Mouse (Mus musculus) hindbrain, embryonic 15.5 days (tissue): Measurements from ENCODE around the gene Dus3l. TPM values are rescaled to one million over a fixed set of nuclear protein-coding genes. Genes with fewer than 3 reads are reported as not detected.

Experiments
- ATAC-seq: fragments of 200-750 bp; cut with Nextera tagmentation; 2 replicates; pipeline ENCODE4 v1.8.0; 2017; ENCODE audit warnings: low read depth, moderate number of reproducible peaks, moderate TSS enrichment; ENCODE audit not compliant: low FRiP score
- H3K27ac ChIP-seq: fragments of 300-500 bp; sonication (generic); replicated peaks from 2 replicates; pipeline ENCODE4 v1.5.1; 2015; ENCODE audit warnings: mild to moderate bottlenecking, inconsistent platforms
- H3K27me3 ChIP-seq: fragments of 300-500 bp; sonication (generic); 2 replicates; pipeline ENCODE4 v1.6.1; 2015; ENCODE audit warnings: control low read depth, inconsistent platforms
- H3K36me3 ChIP-seq: fragments of 300-500 bp; sonication (generic); 2 replicates; pipeline ENCODE4 v1.6.1; 2015; ENCODE audit warnings: control low read depth, inconsistent platforms
- H3K4me1 ChIP-seq: fragments of 300-500 bp; sonication (generic); replicated peaks from 2 replicates; pipeline ENCODE4 v1.6.1; 2015; ENCODE audit warnings: control low read depth, inconsistent platforms
- H3K4me2 ChIP-seq: fragments of 300-500 bp; sonication (generic); 2 replicates; pipeline ENCODE4 v1.6.1; 2015; ENCODE audit warnings: moderate library complexity, mild to moderate bottlenecking, inconsistent platforms
- H3K4me3 ChIP-seq: fragments of 300-500 bp; sonication (generic); 2 replicates; pipeline ENCODE4 v1.5.1; 2015; ENCODE audit warnings: mild to moderate bottlenecking, inconsistent platforms
- H3K9ac ChIP-seq: fragments of 300-500 bp; sonication (generic); 2 replicates; pipeline ENCODE4 v1.6.1; 2015; ENCODE audit warnings: inconsistent platforms
- H3K9me3 ChIP-seq: fragments of 300-500 bp; sonication (generic); 2 replicates; pipeline ENCODE4 v1.6.1; 2016; ENCODE audit warnings: control low read depth, inconsistent platforms
- WGBS: fragments of 180-500 bp; shearing (Covaris S2); methylation state at CpG from one replicate; pipeline ENCODE4 v1.1.7; 2015; 5-methylcytosine and 5-hydroxymethylcytosine counted together
- polyA plus RNA-seq: library from polyadenylated mRNA; unstranded; fragments of >200 nt; fragmentation: Nextera tagmentation; extraction: Ambion mirVana; gene quantifications from 2 replicates; pipeline ENCODE4 v1.2.1, GENCODE M21; 2015

Dus3l gene
- polyA plus RNA-seq, 1 experiment from 2014 or later: 96.9 TPM

DNA sequence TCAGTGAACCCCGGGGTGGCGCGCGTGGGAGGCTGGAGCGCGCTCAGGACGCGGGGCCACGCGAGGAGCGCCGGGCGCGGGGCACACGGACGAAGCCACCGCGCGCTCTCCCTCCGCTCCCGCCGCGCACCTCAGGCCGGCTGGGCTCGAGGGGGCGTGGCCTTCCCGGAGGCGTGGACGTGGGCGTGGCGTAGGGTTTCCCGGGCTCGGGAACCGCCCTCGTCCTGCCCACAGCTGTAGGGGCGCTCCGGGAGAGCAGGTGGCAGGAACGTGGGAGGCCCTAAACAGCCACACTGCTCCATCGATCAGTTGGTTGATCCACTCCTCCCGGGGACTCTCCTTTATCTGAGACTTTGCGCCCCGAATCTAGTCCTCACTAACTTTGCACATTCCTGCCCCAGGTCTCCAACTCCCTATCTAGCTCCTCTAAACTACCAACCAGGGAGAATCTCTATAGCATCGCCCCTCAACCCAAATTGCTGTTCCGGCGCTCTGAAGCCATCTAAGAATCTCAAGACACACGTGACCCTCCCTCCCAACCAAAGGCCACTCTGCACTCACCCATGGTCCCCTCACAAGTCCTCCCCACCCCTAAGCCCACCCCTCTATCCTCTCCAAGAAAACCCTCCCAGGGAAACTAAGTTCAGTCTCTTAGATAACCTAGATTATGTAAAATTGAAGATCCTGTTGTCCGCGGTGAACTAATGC, 7.0 kb upstream of the Dus3l start, which contains the start of gene Nrtn:
Gene Nrtn (minus strand): TSS at position 115 of the 708 bp plus-strand sequence.
- peak within 1 kb of the TSS; percentile 38 for H3K4me3 ChIP-seq
- peaks cover 69% of the 10 kb centered on the region for H3K27me3 ChIP-seq
- H3K4me1 ChIP-seq: peaks cover 23% of the 10 kb centered on the region
- WGBS: under 1% methylated on average over 44 of the region's 48 CpGs
- H3K9ac ChIP-seq: peak within 1 kb of the TSS; percentile 31; the same call in 1 of the 2 replicates
- peak; percentile 13; the same call in 1 of the 2 replicates for ATAC-seq
- H3K4me2 ChIP-seq: peak within 1 kb of the TSS; percentile 75
- H3K27ac ChIP-seq: no peak within 1 kb of the TSS
- no peaks in the 10 kb centered on the region for H3K36me3 ChIP-seq
- H3K9me3 ChIP-seq: no peaks in the 10 kb centered on the region

DNA sequence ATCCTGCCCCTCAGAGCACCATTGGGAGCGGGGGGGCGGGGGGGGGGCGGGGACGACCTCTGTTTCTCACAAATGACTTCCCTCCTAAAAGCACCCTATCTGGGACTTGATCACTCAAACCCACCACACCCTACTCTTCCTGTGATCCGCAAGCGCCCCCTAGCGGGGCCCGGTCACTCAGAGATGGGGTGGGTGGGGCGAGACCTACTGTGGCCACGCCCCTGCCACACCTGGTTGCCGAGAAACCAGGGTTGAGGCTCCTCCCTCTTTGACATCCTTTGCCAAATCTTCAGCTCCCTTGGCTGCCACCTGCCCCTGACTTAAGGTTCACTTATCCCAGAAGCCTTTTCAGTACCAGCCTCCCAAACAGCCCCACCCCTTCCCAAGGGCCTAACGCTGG, 6.4 kb upstream of the Dus3l start:
- Histone ChIP-seq H3K4me1 (peaks cover 26% of the 10 kb centered on the region), H3K4me3 (no peak overlapping the region), H3K36me3 (no peaks in the 10 kb centered on the region), H3K4me2 (peak overlapping the region; percentile 75), H3K9ac (no peak overlapping the region), H3K27me3 (peaks cover 64% of the 10 kb centered on the region), H3K9me3 (no peaks in the 10 kb centered on the region), H3K27ac (no peak overlapping the region)
- ATAC-seq: no peak
- WGBS: 5% methylated on average over 12 of the region's 12 CpGs

DNA sequence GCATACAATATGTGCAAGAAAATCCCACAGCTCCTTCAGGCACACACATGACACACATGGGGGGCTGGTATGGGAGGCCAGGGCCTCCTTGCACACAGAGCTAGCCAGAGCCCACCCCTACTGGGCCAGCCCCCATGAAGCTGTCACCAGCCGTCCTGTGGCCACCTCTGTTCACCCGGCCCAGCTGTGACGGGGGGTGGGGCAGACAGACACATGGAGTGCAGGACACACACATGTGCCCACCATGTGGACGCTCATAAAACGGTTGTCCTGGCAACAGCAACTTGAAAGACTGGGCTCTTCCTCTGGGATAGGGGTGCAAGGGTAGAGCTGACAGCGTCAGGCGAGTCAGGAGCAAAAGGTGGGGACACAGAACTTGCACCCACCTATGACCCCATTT, 5.3 kb upstream of the Dus3l start:
- 42% methylated on average over 7 of the region's 7 CpGs for WGBS

DNA sequence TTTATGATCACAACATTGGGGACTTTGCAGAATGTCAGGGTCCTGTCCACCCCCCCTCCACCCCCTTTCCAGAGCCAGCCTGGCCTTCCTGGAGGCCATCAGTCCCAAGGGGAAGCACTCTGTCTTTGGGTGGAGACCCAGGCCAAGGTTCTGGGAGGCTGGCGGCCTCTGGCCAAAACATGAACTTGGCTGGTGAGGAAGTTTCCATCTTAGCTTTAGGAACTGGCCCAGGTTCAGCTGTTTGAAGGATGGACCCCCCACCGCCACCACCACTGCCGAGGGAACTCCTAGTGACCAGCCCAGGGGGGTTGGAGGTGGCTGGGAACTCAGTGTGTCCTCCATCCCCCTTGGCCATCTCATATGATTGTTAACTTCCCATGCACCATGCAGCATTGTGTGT, 3.5 kb upstream of the Dus3l start:
- Histone ChIP-seq H3K27me3 (peaks cover 34% of the 10 kb centered on the region), H3K36me3 (no peaks in the 10 kb centered on the region), H3K4me3 (no peak overlapping the region), H3K9ac (no peak overlapping the region), H3K4me2 (no peak overlapping the region), H3K4me1 (peaks cover 38% of the 10 kb centered on the region), H3K9me3 (no peaks in the 10 kb centered on the region), H3K27ac (no peak overlapping the region)
- no peak for ATAC-seq
- WGBS: 58% methylated on average over 3 of the region's 3 CpGs

More for the DNA sequence above, 5.3 kb upstream of the Dus3l start:
- Histone ChIP-seq H3K27ac (no peak overlapping the region), H3K4me1 (peaks cover 31% of the 10 kb centered on the region), H3K9me3 (no peaks in the 10 kb centered on the region), H3K4me2 (no peak overlapping the region), H3K4me3 (no peak overlapping the region), H3K27me3 (peaks cover 52% of the 10 kb centered on the region), H3K36me3 (no peaks in the 10 kb centered on the region), H3K9ac (no peak overlapping the region)
- ATAC-seq: no peak

DNA sequence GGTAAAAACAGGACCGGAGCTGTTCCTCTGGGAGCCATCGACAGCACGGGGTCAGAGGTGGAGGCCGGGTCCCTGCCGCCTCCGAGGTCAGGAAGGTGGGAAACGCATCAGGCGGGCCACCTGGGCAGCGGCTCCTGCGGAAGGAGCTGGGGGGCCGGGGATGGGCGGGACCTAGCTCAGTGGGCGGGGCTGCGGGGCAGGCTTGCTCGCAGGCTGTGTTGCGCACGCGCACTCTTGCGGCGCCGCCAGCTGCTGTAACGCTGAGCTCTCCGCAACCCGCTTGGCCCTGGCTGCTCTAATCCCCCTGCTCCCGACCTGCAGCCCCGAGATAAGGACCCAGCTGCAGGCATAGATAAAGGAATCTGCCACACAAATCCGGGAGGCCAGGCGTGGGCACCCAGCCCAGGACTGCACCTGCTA, 2.6 kb upstream of the Dus3l start:
- peaks cover 25% of the 10 kb centered on the region for H3K27me3 ChIP-seq
- no peaks in the 10 kb centered on the region for H3K9me3 ChIP-seq
- peaks cover 3% of the 10 kb centered on the region; the same call in 1 of the 2 replicates for H3K36me3 ChIP-seq
- H3K4me3 ChIP-seq: peak overlapping the region; percentile 46
- peak overlapping the region; percentile 67 for H3K4me2 ChIP-seq
- ATAC-seq: peak; percentile 53
- under 1% methylated on average over 27 of the region's 28 CpGs for WGBS
- H3K4me1 ChIP-seq: peaks cover 34% of the 10 kb centered on the region
- peak overlapping the region; percentile 93 for H3K27ac ChIP-seq
- peak overlapping the region; percentile 50 for H3K9ac ChIP-seq

DNA sequence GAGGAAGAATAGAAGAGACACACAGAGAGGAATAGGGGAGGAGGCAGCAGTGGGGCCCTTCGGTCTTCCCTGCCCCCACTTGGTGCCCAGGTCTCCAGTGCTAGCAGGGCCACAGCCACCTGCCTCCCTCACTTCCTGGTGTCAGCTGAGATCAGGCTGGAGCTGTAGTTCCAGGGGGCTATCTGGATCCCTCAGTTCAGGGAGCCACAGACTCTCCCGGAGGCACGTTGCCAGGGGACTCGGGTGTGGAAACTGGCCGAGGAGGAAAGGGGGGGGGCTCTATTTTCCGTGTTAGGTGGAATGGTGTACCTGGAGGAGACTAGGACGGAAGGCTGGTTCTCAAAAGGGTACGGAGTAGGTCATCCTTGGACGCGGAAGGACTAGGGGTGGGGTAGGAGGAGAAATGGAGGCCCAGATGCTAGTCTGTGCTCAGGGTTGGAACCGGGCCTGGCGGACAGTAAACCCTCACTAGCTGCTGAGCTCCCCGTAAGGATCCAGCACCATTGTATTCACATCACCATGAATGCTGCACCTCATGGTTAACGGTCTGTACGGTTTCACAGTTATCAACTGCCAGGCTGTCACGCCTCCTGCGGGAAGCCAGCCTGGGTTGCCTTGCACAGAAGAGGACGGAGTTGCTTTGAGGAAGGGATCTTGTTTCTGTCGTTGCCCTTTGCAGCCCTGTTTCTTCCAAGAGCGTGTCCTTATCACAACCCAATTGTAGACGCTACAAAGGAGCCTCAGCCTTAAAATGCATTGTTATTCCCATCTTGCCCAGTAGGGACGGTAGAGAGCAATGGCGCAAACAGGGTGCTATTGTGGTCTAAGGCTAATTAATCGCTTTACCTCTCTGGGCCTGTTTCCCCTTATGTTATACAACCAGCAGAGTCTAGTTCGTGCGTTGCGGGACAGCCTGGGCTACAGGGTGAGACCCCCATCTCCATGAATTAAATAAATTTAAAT, 1.5 kb upstream of the Dus3l start:
- Histone ChIP-seq H3K4me2 (peak overlapping the region; percentile 67), H3K27ac (peak overlapping the region; percentile 93), H3K4me1 (peaks cover 26% of the 10 kb centered on the region), H3K4me3 (0 out of 2 replicates have a peak overlapping the region, but pooled peaks have one; percentile 46), H3K9ac (peak overlapping the region; percentile 50; the same call in 1 of the 2 replicates), H3K36me3 (peaks cover 9% of the 10 kb centered on the region), H3K27me3 (peaks cover 14% of the 10 kb centered on the region), H3K9me3 (no peaks in the 10 kb centered on the region)
- 42% methylated on average over 27 of the region's 27 CpGs for WGBS
- no peak for ATAC-seq

DNA sequence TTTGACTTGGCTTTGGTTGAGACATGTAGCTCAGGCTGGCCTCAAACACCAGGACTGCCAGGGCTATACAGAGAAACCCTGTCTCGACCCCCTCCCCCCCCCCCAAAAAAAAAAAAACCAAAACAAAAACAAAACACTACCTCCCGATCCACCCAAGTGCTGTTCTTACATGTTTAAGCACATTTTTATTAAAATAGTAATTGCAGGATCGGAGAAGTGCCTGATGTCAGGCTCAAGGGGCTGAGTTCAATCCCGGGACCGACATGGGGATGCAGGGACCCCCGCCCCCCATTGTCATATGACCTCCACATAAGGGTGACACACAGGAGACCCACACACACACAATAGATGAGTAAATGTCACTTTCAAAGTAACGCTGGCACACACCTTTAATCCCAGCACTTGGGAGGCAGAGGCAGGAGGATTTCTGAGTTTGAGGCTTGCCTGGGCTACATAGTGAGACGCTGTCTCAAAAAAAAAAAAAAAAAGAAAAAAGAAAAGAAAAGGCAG, 761 bp upstream of the Dus3l start:
- WGBS: 73% methylated on average over 8 of the region's 8 CpGs
- no peak for ATAC-seq
- Histone ChIP-seq H3K4me3 (peak overlapping the region; percentile 66), H3K9ac (no peak overlapping the region), H3K27me3 (0 out of 2 replicates have a peak, but pooled peaks cover 8% of the 10 kb centered on the region), H3K4me1 (peaks cover 26% of the 10 kb centered on the region), H3K36me3 (peaks cover 17% of the 10 kb centered on the region), H3K9me3 (no peaks in the 10 kb centered on the region), H3K27ac (peak overlapping the region; percentile 97; the same call in 1 of the 2 replicates), H3K4me2 (peak overlapping the region; percentile 68)

DNA sequence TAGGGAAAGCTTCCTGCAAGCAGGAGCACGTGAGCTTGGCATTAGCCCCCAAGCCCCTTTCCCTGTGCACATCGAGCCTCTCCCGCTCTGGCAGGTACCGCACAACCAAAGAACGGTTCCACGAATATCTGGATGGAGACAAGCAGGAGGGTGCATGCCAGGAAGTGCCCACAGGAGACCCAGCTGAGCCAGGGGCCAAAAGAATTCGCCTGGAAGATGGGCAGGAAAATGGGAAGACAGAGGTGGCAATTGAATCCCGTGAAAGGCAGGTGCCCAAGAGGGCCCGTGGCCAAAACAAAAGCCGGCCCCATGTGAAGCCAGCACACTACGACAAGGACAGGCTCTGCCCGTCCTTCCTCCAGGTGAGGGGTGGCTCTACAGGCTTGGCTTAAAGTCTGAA, 874 bp downstream of the Dus3l start:
- Histone ChIP-seq H3K36me3 (peaks cover 27% of the 10 kb centered on the region), H3K4me2 (peak overlapping the region; percentile 68), H3K27me3 (0 out of 2 replicates have a peak, but pooled peaks cover 3% of the 10 kb centered on the region), H3K27ac (peak overlapping the region; percentile 97), H3K9ac (peak overlapping the region; percentile 69), H3K9me3 (no peaks in the 10 kb centered on the region), H3K4me3 (peak overlapping the region; percentile 66), H3K4me1 (peaks cover 26% of the 10 kb centered on the region)
- WGBS: 56% methylated on average over 12 of the region's 12 CpGs
- ATAC-seq: peak; percentile 12; the same call in 1 of the 2 replicates

DNA sequence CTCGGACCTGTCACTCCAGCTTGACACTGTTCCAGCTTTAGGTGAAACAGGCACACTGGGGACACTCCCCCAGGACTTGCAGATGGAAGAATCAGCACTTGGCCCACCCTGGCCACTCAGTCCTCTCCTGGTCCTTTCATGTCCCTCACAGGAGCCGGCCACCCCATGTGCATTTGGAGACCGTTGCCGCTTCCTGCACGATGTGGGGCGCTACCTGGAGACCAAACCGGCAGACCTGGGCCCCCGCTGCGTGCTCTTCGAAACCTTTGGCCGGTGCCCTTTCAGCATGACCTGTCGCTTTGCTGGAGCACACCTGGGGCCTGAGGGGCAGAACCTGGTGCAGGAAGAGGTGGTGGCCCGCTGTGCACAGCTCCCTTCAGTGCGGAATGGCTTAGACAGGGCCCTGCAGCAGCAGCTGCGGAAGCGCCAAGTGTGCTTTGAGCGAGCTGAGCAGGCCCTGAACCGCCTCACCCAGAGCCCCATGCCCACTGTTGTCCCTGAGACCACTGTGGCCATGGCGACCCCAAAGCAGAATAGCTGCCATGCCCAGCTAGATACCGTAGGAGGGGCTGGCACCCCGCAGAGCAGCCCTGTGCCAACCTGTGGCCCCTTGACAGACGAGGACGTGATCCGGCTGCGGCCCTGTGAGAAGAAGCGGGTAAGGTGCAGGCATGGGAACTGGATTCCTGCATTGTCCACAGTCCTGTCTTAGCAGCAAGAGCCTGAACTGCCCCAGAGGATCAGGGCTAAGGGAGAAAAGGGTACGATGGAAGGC, 2.3 kb downstream of the Dus3l start:
- H3K27ac ChIP-seq: no peak overlapping the region
- H3K36me3 ChIP-seq: peaks cover 30% of the 10 kb centered on the region
- no peaks in the 10 kb centered on the region for H3K9me3 ChIP-seq
- H3K4me2 ChIP-seq: no peak overlapping the region
- no peak overlapping the region for H3K4me3 ChIP-seq
- peaks cover 20% of the 10 kb centered on the region for H3K4me1 ChIP-seq
- 93% methylated on average over 27 of the region's 27 CpGs for WGBS
- H3K9ac ChIP-seq: no peak overlapping the region
- H3K27me3 ChIP-seq: no peaks in the 10 kb centered on the region
- no peak for ATAC-seq

DNA sequence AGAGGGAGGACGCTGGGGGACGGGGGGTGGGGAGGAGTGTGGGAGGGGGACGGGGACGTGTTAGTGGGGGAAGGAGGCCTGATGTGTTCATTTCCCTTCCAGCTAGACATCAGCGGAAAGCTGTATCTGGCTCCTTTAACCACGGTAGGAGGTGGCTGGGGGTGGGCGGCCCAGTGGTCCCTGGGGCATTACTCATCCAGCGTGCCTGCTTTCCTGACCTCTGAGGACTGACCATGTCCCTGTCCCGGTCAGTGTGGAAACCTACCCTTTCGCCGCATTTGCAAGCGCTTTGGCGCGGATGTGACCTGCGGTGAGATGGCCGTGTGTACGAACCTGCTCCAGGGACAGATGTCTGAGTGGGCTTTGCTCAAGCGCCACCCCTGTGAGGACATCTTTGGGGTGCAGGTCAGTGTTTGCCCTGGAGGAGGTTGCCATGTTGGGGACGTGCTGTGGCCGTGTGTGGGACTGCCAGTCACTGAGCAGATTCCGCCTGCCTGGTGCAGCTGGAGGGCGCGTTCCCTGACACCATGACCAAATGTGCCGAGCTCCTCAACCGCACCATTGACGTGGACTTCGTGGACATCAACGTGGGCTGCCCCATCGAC, 3.1 kb downstream of the Dus3l start:
- WGBS: 95% methylated on average over 29 of the region's 29 CpGs
- Histone ChIP-seq H3K27me3 (no peaks in the 10 kb centered on the region), H3K4me1 (peaks cover 14% of the 10 kb centered on the region), H3K4me2 (no peak overlapping the region), H3K9ac (no peak overlapping the region), H3K36me3 (peaks cover 30% of the 10 kb centered on the region), H3K9me3 (no peaks in the 10 kb centered on the region), H3K27ac (no peak overlapping the region), H3K4me3 (no peak overlapping the region)
- no peak for ATAC-seq

DNA sequence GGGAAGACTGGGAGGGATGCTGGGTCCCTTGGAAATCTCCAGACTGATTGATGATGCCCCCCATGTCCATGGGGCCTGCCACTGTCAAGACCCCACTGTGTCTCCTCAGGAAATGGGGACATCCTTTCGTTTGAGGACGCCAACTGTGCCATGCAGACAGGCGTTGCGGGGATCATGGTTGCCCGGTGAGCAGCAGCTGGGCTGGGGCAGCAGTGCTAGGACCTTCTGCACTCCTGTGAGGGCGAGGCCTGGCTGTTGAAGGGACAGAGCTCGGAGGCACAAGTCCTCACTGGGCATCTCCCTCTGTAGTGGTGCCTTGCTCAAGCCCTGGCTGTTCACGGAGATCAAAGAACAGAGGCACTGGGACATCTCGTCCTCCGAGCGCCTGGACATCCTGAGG, 4.4 kb downstream of the Dus3l start:
- Histone ChIP-seq H3K9me3 (no peaks in the 10 kb centered on the region), H3K36me3 (peaks cover 30% of the 10 kb centered on the region), H3K4me1 (peaks cover 10% of the 10 kb centered on the region), H3K4me3 (no peak overlapping the region), H3K27ac (no peak overlapping the region), H3K4me2 (no peak overlapping the region), H3K27me3 (no peaks in the 10 kb centered on the region), H3K9ac (no peak overlapping the region)
- ATAC-seq: no peak
- 92% methylated on average over 11 of the region's 11 CpGs for WGBS
